Mouse (Mus musculus) C3H10T1/2 (cell line): ENCODE results near the gene Gm6401. TPM values are rescaled to one million over a fixed set of nuclear protein-coding genes. Genes with fewer than 3 reads are reported as not detected.

Experiments
- polyA plus RNA-seq, 2 experiments: library from polyadenylated mRNA; unstranded; fragments of >200 nt; fragmentation: generic; extraction: Trizol; gene quantifications; one replicate each; pipeline ENCODE4 v1.2.1; 2012; ENCODE audit warnings: missing spikeins in 2 of 2

Gm6401 gene
- polyA plus RNA-seq: not detected

DNA sequence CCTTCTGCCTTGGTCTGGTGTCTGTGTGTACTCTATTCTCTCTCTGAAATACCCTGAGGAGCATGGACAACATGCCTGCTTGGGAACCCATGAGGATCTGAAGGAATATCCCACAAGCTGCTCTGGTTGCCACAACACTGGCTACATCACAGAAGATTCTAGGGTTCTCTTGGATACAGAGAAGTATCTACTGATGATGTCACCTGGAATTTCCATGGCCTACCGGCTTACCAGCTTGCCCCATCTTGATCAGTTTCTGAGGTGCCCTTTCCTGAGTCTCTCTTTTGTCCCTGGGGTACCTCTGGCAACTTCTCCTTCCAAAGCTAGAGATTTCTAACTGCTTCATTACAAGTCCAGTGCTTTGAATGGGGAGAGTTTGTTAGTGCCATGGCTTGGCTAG is at the start of gene Gm6401:
Gm6401 (minus strand) TSS at position 101 of the 400 bp plus-strand sequence.

DNA sequence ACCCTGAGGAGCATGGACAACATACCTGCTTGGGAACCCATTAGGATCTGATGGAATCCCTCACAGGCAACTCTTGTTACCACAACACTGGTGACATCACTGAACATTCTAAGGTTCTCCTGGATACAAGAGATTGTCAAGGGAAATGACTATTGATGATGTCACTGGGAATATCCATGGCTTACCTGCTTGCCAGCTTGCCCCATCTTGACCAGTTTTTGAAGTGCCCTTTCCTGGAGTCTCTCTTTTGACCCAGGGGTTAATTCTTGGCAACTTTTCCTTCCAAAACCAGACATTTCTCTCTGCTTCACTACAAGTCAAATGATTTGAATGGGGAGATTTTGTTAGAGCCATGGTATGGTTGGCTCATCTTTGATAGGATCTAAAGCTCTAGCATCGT is 15.5 kb upstream of the Gm6401 start, which contains the start of gene Gm3543:
Gm3543 (minus strand) TSS at position 101 of the 400 bp plus-strand sequence.

DNA sequence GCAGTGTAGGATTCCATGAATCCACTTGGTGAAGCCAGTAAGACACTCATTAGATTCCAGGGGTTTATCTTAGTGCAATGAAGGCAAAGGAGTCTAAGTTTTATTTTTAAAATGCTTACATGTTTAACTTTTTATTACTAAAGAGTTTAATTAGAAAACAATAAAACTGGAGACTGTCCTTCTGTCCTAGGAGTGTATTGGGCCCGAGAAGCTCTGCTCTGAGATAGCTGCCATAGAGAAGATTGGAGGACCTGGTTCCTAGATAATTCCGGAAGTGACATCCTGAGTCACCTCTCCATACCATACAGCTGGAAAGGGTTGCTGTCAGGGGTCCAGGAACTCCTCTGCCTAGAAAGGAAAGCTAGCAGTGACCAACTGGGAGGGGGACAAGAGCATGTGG is 24.0 kb downstream of the Gm6401 start, which contains the start of gene 1700024B05Rik:
1700024B05Rik (plus strand) TSS at position 301 of the 400 bp plus-strand sequence.

DNA sequence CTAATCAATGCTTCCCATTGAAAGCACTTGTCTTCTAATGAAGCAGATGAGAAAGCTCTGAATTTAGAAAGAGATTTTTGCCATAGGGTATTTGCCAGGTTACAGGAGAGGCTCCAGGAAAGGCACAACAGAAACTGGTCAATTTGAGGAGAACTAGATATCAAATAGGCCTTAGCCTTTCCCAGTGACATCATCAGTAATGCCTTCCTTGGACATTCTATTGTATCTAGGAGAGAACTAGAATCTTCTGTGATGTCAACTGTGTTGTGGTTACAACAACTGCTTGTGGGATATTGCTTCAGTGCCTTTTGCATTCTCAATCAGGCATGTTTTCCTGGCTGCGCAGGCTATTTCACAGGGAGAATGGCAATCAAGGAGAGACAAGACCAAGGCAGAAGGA is 43.1 kb downstream of the Gm6401 start, which contains the start of gene 1700049E17Rik1:
1700049E17Rik1 (plus strand) TSS at position 301 of the 400 bp plus-strand sequence.

Other genes with a start within 250 kb of the Gm6401 start
- not detected for gene Gm7929, start 217.3 kb downstream of the Gm6401 start, polyA plus RNA-seq
- not detected for gene Gm47189, start 195.5 kb downstream of the Gm6401 start, polyA plus RNA-seq
- gene Gm7980, start 60.6 kb downstream of the Gm6401 start, polyA plus RNA-seq: not detected
- gene 1700049E17Rik1, start 43.0 kb downstream of the Gm6401 start, polyA plus RNA-seq: not detected
- not detected for gene 1700024B05Rik, start 23.9 kb downstream of the Gm6401 start, polyA plus RNA-seq
- not detected for gene Gm3543, start 15.4 kb upstream of the Gm6401 start, polyA plus RNA-seq
- gene Gm7951, start 149.4 kb upstream of the Gm6401 start, polyA plus RNA-seq: not detected
- not detected for gene Gm17027, start 194.7 kb upstream of the Gm6401 start, polyA plus RNA-seq
- gene Gm3573, start 222.9 kb upstream of the Gm6401 start, polyA plus RNA-seq: not detected